Mouse (Mus musculus): ENCODE data around the gene Gm11027.

- TF ChIP-seq CTCF (IDR thresholded peaks at IDR 0.05; ENCODE audit: low read depth), result no peak
- no peak for TF ChIP-seq EP300 (optimal IDR thresholded peaks at IDR 0.05)
Observed at GRCm38 (mm10) chr12:116276961-116277360, 1.8 kb downstream of the Gm11027 start.
